Mouse (Mus musculus): ENCODE data around the gene Spast. TPM values are rescaled to one million over a fixed set of nuclear protein-coding genes. Genes with fewer than 3 reads are reported as not detected.
"Not testable (repeated sequence)": the region's sequence is repeated elsewhere in the genome, so short reads cannot be mapped to it uniquely, and the experiment has no call there.

Spast gene
- total RNA-seq, 2 experiments from 2014 or later: 41.3 to 44.0 TPM

- intact Hi-C loops (cut with DNase I): no loop called here
- DNase-seq: no peak
Measured at GRCm38 (mm10) chr17:74322400-74323054, 16.3 kb upstream of the Spast start.

GRCm38 (mm10) chr17:74323844-74324243 is 14.9 kb upstream of the Spast start, which contains the start of gene Dpy30:
Gene Dpy30 (minus strand): TSS chr17:74323944.
- no peak for DNase-seq
- intact Hi-C loops (cut with DNase I): no loop called here

GRCm38 (mm10) chr17:74327195-74327594 is 11.6 kb upstream of the Spast start:
- intact Hi-C loops (cut with DNase I); DNase-seq: not testable (repeated sequence)

- intact Hi-C loops (cut with DNase I): not testable (repeated sequence)
- peak in 1 of 2 experiments; percentile 17 for DNase-seq
Measured at GRCm38 (mm10) chr17:74328146-74328545, 10.6 kb upstream of the Spast start.

- intact Hi-C loops (cut with DNase I): no loop called here
- DNase-seq: no peak
Measured at GRCm38 (mm10) chr17:74331049-74331676, 7.6 kb upstream of the Spast start.

GRCm38 (mm10) chr17:74338225-74338931 is 409 bp upstream of the Spast start:
- peak; percentile 90 to 92 for DNase-seq
- intact Hi-C loops (cut with DNase I): no loop called here

GRCm38 (mm10) chr17:74341151-74341550 is 2.4 kb downstream of the Spast start:
- intact Hi-C loops (cut with DNase I): no loop called here
- no peak for DNase-seq

- intact Hi-C loops (cut with DNase I): no loop called here
- DNase-seq: no peak
Measured at GRCm38 (mm10) chr17:74363592-74363991, 24.8 kb downstream of the Spast start.

- no peak for DNase-seq
- intact Hi-C loops (cut with DNase I): loop anchor here (5.0 kb wide), 1 partner anchor 45 kb away; no protein-coding TSS in a partner anchor
Measured at GRCm38 (mm10) chr17:74376916-74377315, 38.1 kb downstream of the Spast start.

- intact Hi-C loops (cut with DNase I): loop anchor here (10.0 kb wide), 1 partner anchor 228 kb away; no protein-coding TSS in a partner anchor
- no peak for DNase-seq
Measured at GRCm38 (mm10) chr17:74386657-74387056, 47.9 kb downstream of the Spast start.

- intact Hi-C loops (cut with DNase I): loop anchor here (10.0 kb wide), 1 partner anchor 225 kb away; no protein-coding TSS in a partner anchor
- DNase-seq: no peak
Measured at GRCm38 (mm10) chr17:74389847-74390246, 51.1 kb downstream of the Spast start.

GRCm38 (mm10) chr17:74394381-74394780 is 55.6 kb downstream of the Spast start:
- intact Hi-C loops (cut with DNase I): no loop called here
- no peak for DNase-seq

- intact Hi-C loops (cut with DNase I): no loop called here
- DNase-seq: no peak
Measured at GRCm38 (mm10) chr17:74394855-74395254, 56.1 kb downstream of the Spast start.

GRCm38 (mm10) chr17:74395383-74396065 is 56.7 kb downstream of the Spast start, which contains the start of gene Slc30a6:
Gene Slc30a6 (plus strand): TSS chr17:74395608.
- peak; percentile 91 to 95 for DNase-seq
- intact Hi-C loops (cut with DNase I): no loop called here

- no peak for DNase-seq
- intact Hi-C loops (cut with DNase I): no loop called here
Measured at GRCm38 (mm10) chr17:74396766-74397165, 58.0 kb downstream of the Spast start.

- intact Hi-C loops (cut with DNase I): no loop called here
- DNase-seq: no peak
Measured at GRCm38 (mm10) chr17:74397173-74397572, 58.4 kb downstream of the Spast start.

GRCm38 (mm10) chr17:74402486-74403222 is 63.9 kb downstream of the Spast start:
- DNase-seq: no peak
- intact Hi-C loops (cut with DNase I): no loop called here

GRCm38 (mm10) chr17:74406487-74406886 is 67.7 kb downstream of the Spast start:
- intact Hi-C loops (cut with DNase I): no loop called here

GRCm38 (mm10) chr17:74409722-74410121 is 70.9 kb downstream of the Spast start:
- intact Hi-C loops (cut with DNase I): no loop called here
- DNase-seq: no peak

More at GRCm38 (mm10) chr17:74406487-74406886, 67.7 kb downstream of the Spast start:
- no peak for DNase-seq

GRCm38 (mm10) chr17:74413324-74413723 is 74.5 kb downstream of the Spast start:
- intact Hi-C loops (cut with DNase I): no loop called here
- DNase-seq: no peak

Measured in gastrocnemius, postnatal 36 days (tissue).